Mouse (Mus musculus) kidney, adult 8-10 months (tissue): ENCODE measurements around the gene Plcd3.

ENCODE experiments used
- DNase-seq, 2 experiments: peaks; one replicate each; pipeline ENCODE4 v3.0.0; 2022

Plcd3 gene

DNA sequence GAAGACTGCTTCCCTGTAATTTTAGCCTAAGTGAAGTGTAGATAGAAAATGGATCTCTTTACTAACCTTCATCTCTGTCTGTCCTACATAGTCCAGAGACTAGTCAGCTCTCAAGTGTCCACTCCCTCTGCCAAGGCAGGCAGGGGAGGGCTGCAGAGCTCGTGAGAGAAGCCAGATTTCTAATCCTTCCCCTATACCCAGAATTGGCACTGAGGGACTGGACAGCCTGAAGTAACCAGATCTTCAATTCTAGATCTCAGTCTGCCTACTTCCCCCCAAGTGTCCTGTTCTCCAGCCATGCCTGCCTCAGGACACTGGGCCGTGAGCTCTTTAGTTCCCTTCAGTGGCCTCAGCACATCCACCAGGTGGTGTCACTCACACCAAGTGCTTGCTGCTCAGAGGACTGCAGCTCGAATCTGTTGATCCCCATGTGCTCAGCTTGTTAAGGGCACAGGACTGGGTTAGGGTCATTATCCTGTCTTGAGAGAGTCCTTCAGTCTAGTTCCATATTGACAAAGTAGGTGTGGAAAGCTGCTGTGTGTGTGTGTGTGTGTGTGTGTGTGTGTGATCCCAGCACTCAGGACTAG, 42.9 kb downstream of the Plcd3 start:
- DNase-seq = no peak

GRCm38 (mm10) chr11:103056636-103057035, 44.8 kb downstream of the Plcd3 start:
- DNase-seq = no peak

DNA sequence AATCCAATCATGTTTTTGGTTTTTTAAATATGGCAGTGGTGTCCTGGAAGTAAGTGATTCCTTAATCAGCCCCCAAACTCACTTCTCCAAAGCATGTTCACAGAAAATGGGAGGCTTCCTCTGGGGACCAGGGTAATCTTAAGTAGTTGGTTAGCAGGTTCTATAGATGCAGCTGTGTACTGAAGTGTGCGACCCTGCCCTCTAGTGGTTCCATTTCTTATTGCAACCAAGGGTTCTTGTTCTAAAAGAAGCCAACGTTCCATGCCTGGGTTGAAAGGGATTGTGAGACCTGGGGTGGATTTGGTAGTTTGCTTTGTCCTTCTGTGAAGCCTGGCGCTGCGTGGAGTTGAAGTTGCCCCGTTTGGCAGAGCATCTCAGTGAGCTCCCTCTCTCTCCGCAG, 46.7 kb downstream of the Plcd3 start:
- peak; percentile 54 to 79 for DNase-seq

- DNase-seq = no peak
Measured at GRCm38 (mm10) chr11:103053191-103054076, 48.0 kb downstream of the Plcd3 start.

GRCm38 (mm10) chr11:103052078-103052477, 49.4 kb downstream of the Plcd3 start:
- DNase-seq = no peak

GRCm38 (mm10) chr11:103051249-103051691, 50.2 kb downstream of the Plcd3 start:
- DNase-seq = no peak

DNA sequence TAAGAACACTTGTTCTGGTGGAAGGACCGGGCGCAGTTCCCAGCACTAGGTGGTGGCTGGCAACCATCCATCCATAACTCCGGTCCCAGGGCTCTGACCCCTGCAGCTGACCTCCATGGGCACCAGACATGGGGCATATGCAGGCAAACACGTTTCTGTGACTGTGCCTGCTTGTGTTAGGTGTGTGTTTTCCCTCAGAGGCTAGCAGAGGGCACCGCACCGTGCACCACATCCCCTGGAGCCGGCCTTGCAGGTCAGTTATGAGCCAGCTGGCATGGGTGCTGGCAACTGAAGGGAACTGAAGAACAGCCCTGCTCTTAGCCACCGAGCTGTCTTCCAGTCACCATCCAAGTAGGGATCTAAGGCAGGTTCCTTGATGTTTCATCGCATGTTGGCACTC, 51.3 kb downstream of the Plcd3 start:
- no peak for DNase-seq

DNA sequence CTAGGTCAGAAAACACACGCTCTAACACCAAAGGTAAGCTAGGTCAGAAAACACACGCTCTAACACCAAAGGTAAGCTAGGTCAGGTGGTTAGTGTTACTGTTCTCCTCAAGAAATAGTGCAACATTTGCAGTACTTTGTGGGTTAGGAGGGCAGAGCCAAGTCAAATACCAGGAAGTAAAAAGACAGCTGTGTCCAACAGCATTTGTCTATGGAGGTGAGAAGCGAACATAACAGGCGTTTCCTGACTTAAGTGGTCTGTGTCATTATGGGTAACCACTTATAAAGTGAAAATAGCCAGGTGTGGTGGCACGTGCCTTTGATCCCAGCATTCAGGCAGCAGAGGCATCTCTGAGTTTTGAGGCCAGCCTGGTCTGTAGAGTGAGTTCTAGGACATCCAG, 51.8 kb downstream of the Plcd3 start:
- DNase-seq = no peak

GRCm38 (mm10) chr11:103046286-103046685, 55.2 kb downstream of the Plcd3 start:
- DNase-seq = no peak

- DNase-seq = no peak
Measured at GRCm38 (mm10) chr11:103043982-103044381, 57.5 kb downstream of the Plcd3 start.

GRCm38 (mm10) chr11:103042828-103043227, 58.6 kb downstream of the Plcd3 start:
- DNase-seq = no peak

GRCm38 (mm10) chr11:103038037-103038436, 63.4 kb downstream of the Plcd3 start:
- DNase-seq = no peak

DNA sequence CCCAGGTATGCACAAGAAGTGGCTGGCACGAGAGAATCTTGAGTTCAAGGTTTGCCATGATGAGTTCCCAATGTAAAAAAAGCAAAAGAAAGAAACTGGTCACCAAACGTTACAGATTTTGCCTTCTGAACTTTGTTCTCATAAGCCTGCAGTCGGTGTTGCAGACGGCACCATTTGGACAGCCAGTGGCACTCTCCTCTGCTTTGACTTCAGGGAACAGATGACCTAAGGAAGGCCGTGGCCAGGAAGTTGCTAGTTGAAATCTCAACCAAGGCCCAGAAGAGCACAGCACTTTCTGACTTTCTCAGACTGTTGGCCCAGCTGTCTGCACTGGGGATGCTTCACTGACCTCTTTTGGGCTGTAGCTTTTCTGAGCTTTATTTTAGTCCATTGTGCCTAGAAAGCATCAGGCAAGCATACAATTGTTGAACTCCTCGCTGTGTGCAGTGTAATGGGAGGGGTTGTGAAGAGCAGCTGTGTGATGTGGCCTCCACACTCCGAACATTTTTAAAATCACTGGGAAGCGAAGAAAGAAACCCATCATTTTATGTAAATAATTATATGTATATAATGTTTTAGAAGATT, 64.5 kb downstream of the Plcd3 start:
- DNase-seq = no peak

GRCm38 (mm10) chr11:103035007-103035406, 66.5 kb downstream of the Plcd3 start:
- DNase-seq = no peak

DNA sequence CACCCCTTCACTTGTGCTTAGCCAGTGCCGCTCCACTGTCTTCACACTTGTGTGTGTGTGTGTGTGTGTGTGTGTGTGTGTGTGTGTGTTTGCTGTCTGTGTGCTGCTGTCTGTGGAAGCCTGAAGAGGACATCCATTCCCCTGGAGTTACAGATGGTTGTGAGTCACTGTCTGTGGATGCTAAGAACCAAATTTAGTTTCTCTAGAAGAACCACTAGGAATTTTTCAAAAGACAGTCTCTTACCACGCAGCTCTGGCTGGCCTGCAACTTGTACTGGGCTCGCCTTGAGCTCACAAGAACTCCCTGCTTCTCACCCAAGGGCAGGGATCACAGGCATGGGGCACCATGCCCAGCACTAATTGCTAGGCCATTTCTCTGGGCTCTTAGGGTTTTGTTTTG, 68.4 kb downstream of the Plcd3 start:
- DNase-seq = no peak

GRCm38 (mm10) chr11:103028176-103028891, 73.1 kb downstream of the Plcd3 start, which contains the start of the genes Nmt1 and Dcakd:
Gene Nmt1 (plus strand): TSS chr11:103028190.
Gene Dcakd (minus strand): TSS chr11:103028333.
- peak; percentile 95 to 98 for DNase-seq

DNA sequence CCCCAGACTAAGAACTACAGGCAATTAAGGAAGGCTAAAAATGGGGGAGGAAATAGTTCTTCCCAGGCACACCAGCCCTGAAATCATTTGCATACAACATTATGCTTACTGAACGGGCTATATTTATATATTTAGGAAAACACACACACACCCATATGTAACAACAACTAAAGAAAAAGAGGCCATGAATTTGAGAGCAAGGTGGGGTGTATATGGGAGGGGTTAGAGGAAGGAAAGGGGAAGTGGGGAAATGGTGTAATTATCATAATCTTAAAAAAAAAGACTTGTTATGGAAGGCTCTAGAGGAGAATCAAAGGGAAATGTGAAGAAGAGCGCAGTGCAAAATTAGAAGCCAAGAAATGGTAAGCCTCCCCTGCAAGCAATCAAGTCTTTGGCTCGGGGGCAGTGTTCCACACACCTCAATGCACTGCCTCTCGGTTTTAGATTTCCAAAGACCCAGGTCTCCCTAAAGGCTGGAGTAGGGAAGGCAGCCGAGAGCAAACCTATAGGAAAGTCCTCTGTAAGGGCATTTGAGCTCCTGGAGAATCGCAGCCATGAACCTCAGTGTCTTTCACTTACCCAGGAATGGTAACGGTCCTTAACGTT, 73.8 kb downstream of the Plcd3 start:
- DNase-seq = no peak

DNA sequence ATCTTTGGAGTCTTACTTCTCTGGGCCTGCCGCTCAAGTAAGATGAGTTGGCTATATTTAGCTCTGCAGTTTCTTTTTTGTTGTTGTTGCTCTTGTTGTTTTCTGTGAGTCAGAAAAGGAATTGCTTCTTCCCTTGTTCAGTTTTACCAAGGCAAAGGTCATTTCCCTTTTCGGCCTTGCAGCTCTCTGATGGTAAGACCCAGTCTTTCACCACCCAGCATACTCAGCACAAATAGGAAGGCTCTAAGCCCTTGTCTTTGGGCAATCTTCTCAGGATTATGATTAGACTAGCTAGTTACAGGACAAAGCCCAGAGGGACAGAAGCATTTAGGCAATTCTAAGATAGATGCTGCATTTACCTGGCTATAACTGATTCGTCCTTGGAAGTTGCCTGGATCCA, 74.6 kb downstream of the Plcd3 start:
- no peak for DNase-seq

GRCm38 (mm10) chr11:103023974-103024373, 77.5 kb downstream of the Plcd3 start:
- no peak for DNase-seq

GRCm38 (mm10) chr11:103020713-103021335, 80.6 kb downstream of the Plcd3 start:
- no peak for DNase-seq
